Mouse (Mus musculus): ENCODE data around the gene Tnfrsf22. TPM values are rescaled to one million over a fixed set of nuclear protein-coding genes. Genes with fewer than 3 reads are reported as not detected.
"Not testable (repeated sequence)": the region's sequence is repeated elsewhere in the genome, so short reads cannot be mapped to it uniquely, and the experiment has no call there.

The Tnfrsf22 gene
- polyA plus RNA-seq, 1 experiment = not detected

GRCm38 (mm10) chr7:143685359-143686067, 36.1 kb upstream of the Tnfrsf22 start, which contains the start of gene Tnfrsf23:
Gene Tnfrsf23 (minus strand): TSS chr7:143685872.
- H3K27me3 ChIP-seq (replicated peaks) = peaks cover 42% of the 10 kb centered on the region
- no peaks in the 10 kb centered on the region for H3K36me3 ChIP-seq (replicated peaks; ENCODE audit: low read length)
- H3K4me1 ChIP-seq = peaks cover 14% of the 10 kb centered on the region
- peak within 1 kb of the TSS; percentile 86 for H3K4me3 ChIP-seq (replicated peaks)
- TF ChIP-seq GATA1 (IDR thresholded peaks at IDR 0.05; ENCODE audit: borderline replicate concordance, low read length) = no peak
- TF ChIP-seq FLI1 (IDR thresholded peaks at IDR 0.05; ENCODE audit: low read length) = no peak
- no peaks in the 10 kb centered on the region; the same call in 1 of the 2 replicates for H3K9me3 ChIP-seq

GRCm38 (mm10) chr7:143684569-143684968, 35.1 kb upstream of the Tnfrsf22 start:
- not testable (repeated sequence) for H3K4me3 ChIP-seq (replicated peaks); H3K4me1 ChIP-seq; H3K36me3 ChIP-seq (replicated peaks; ENCODE audit: low read length); H3K9me3 ChIP-seq
- H3K27me3 ChIP-seq (replicated peaks) = peaks cover 35% of the 10 kb centered on the region

GRCm38 (mm10) chr7:143681566-143681965, 32.1 kb upstream of the Tnfrsf22 start:
- Histone ChIP-seq H3K4me1 (peaks cover 8% of the 10 kb centered on the region), H3K36me3 (replicated peaks; ENCODE audit: low read length) (no peaks in the 10 kb centered on the region), H3K4me3 (replicated peaks) (no peak overlapping the region), H3K27me3 (replicated peaks) (peaks cover 13% of the 10 kb centered on the region), H3K9me3 (no peaks in the 10 kb centered on the region; the same call in 1 of the 2 replicates)
- TF ChIP-seq GATA1 (IDR thresholded peaks at IDR 0.05; ENCODE audit: borderline replicate concordance, low read length) = no peak
- no peak for TF ChIP-seq FLI1 (IDR thresholded peaks at IDR 0.05; ENCODE audit: low read length)

GRCm38 (mm10) chr7:143680836-143681235, 31.4 kb upstream of the Tnfrsf22 start:
- not testable (repeated sequence) for H3K36me3 ChIP-seq (replicated peaks; ENCODE audit: low read length); H3K9me3 ChIP-seq
- peaks cover 12% of the 10 kb centered on the region for H3K27me3 ChIP-seq (replicated peaks)

GRCm38 (mm10) chr7:143679650-143680049, 30.2 kb upstream of the Tnfrsf22 start:
- H3K4me3 ChIP-seq (replicated peaks) = not testable (repeated sequence)

More at GRCm38 (mm10) chr7:143680836-143681235, 31.4 kb upstream of the Tnfrsf22 start:
- not testable (repeated sequence) for H3K4me3 ChIP-seq (replicated peaks); H3K4me1 ChIP-seq

GRCm38 (mm10) chr7:143666427-143667311, 17.2 kb upstream of the Tnfrsf22 start:
- no peak for TF ChIP-seq FLI1 (IDR thresholded peaks at IDR 0.05; ENCODE audit: low read length)
- no peak for TF ChIP-seq GATA1 (IDR thresholded peaks at IDR 0.05; ENCODE audit: borderline replicate concordance, low read length)
- no peaks in the 10 kb centered on the region for H3K36me3 ChIP-seq (replicated peaks; ENCODE audit: low read length)
- peaks cover 3% of the 10 kb centered on the region for H3K27me3 ChIP-seq (replicated peaks)
- no peak overlapping the region for H3K4me3 ChIP-seq (replicated peaks)
- H3K9me3 ChIP-seq = peaks cover 28% of the 10 kb centered on the region
- peaks cover 11% of the 10 kb centered on the region for H3K4me1 ChIP-seq

More at GRCm38 (mm10) chr7:143679650-143680049, 30.2 kb upstream of the Tnfrsf22 start:
- H3K27me3 ChIP-seq (replicated peaks); H3K9me3 ChIP-seq; H3K4me1 ChIP-seq; H3K36me3 ChIP-seq (replicated peaks; ENCODE audit: low read length): not testable (repeated sequence)

GRCm38 (mm10) chr7:143663470-143663869, 14.0 kb upstream of the Tnfrsf22 start:
- Histone ChIP-seq H3K27me3 (replicated peaks) (peaks cover 4% of the 10 kb centered on the region), H3K9me3 (peaks cover 28% of the 10 kb centered on the region), H3K36me3 (replicated peaks; ENCODE audit: low read length) (no peaks in the 10 kb centered on the region), H3K4me1 (peaks cover 11% of the 10 kb centered on the region), H3K4me3 (replicated peaks) (no peak overlapping the region)
- TF ChIP-seq FLI1 (IDR thresholded peaks at IDR 0.05; ENCODE audit: low read length) (no peak), GATA1 (IDR thresholded peaks at IDR 0.05; ENCODE audit: borderline replicate concordance, low read length) (no peak)

- no peak overlapping the region for H3K4me3 ChIP-seq (replicated peaks)
- H3K4me1 ChIP-seq = no peaks in the 10 kb centered on the region
- H3K27me3 ChIP-seq (replicated peaks) = peaks cover 4% of the 10 kb centered on the region
- no peaks in the 10 kb centered on the region for H3K36me3 ChIP-seq (replicated peaks; ENCODE audit: low read length)
- peaks cover 17% of the 10 kb centered on the region for H3K9me3 ChIP-seq
- no peak for TF ChIP-seq GATA1 (IDR thresholded peaks at IDR 0.05; ENCODE audit: borderline replicate concordance, low read length)
- no peak for TF ChIP-seq FLI1 (IDR thresholded peaks at IDR 0.05; ENCODE audit: low read length)
Measured at GRCm38 (mm10) chr7:143660797-143661196, 11.3 kb upstream of the Tnfrsf22 start.

GRCm38 (mm10) chr7:143649769-143650346, 397 bp upstream of the Tnfrsf22 start:
- H3K4me3 ChIP-seq (replicated peaks); H3K36me3 ChIP-seq (replicated peaks; ENCODE audit: low read length); H3K4me1 ChIP-seq: not testable (repeated sequence)
- H3K9me3 ChIP-seq = peaks cover 25% of the 10 kb centered on the region
- H3K27me3 ChIP-seq (replicated peaks) = peaks cover 17% of the 10 kb centered on the region

GRCm38 (mm10) chr7:143643949-143644348, 5.5 kb downstream of the Tnfrsf22 start:
- H3K36me3 ChIP-seq (replicated peaks; ENCODE audit: low read length); H3K4me3 ChIP-seq (replicated peaks); H3K9me3 ChIP-seq; H3K4me1 ChIP-seq; H3K27me3 ChIP-seq (replicated peaks): not testable (repeated sequence)
